Mouse (Mus musculus) layer of hippocampus, adult 9-10 months (tissue): ENCODE results near the gene Gm20388.
"Not testable (repeated sequence)": the region's sequence is repeated elsewhere in the genome, so short reads cannot be mapped to it uniquely, and the experiment has no call there.

Source experiments
- DNase-seq: peaks from one replicate; pipeline ENCODE4 v3.0.0; 2022; ENCODE audit warnings: low spot score

The Gm20388 gene

DNA sequence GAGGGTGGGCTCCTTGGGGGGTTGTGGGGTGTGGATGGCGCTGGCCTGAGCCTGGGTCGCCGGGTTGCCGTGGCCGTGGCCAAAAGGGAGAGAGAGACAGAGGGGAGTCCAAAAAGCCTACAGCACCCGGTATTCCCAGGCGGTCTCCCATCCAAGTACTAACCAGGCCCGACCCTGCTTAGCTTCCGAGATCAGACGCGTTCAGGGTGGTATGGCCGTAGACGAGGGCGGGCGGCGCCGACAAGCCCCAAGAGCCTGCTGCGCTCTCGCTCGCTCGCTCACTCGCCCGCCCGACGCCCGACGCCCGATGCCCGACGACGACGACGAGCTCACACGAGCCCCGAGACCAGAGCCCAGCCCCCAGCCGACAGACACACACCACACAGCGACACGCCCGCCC, 3712.9 kb downstream of the Gm20388 start:
- DNase-seq: not testable (repeated sequence)

DNA sequence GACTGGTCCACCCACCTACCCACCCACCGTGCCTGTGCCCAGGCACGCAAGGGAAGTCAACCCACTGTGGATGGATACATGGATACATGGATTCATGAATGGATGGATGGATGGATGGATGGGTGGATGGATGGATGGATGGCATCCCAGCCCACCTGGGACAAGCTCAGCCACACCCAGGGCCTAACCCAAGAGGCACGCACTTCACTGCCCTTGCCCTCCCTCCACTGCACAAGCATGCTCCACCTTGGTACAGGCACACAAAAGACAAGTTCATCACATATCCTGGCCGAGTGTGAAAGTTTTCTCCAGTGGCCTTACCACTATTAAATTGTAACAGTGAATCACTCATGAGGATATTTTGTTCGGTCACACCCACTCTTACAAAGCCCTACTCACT, 3713.6 kb downstream of the Gm20388 start:
- no peak for DNase-seq

GRCm38 (mm10) chr8:123624702-123625101, 3714.1 kb downstream of the Gm20388 start:
- no peak for DNase-seq

DNA sequence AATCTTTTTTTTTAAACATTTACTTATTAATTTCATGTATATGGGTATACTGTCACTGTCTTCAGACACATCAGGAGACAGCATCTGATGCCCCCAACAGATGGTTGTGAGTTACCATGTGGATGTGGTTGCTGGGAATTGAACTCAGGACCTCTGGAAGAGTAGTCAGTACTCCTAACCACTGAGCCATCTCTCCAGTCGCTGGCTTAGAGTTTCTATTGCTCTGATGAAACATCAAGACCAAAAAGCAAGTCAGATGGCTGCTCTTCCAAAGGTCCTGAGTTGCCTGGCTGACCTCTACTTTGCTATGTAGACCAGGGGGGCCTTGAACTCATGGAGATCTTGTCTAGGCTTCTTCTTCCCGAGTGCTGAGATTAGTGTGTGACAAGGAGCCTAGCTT, 3715.1 kb downstream of the Gm20388 start:
- no peak for DNase-seq

GRCm38 (mm10) chr8:123627410-123628147, 3716.9 kb downstream of the Gm20388 start:
- DNase-seq: no peak

DNA sequence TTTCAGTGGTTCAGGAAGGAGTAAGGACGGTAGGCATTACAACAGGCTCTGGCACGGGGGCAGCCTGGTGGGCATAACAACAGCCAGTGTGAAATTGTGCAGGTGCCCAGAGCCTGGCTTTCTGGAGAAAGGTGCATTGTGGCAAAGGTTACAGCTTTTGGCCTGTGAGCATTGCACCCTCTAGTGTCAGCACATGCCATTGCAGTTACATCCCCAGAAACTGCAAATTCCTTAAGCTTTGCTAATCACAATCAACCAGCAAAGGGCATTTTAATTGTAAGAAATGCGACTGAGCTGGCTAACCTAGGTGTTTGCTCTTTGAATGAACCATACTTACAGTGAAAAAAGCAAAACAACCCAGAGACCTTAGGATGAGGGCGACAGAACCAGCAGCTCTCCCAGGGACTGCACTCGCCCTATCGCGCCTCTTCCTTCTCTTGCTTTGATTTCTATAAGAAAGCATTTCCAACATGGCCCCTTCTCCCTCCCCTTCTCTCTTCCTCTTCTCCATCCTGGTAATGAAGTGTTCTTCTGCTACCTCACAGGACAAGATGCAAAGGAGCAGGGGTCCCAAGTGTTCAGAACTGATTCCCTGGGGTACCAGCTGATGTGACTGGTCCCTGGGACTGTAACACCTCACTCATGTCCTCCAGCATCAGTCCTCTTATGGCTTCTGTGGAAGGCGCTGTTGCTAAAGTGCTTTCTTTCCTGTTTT, 3717.8 kb downstream of the Gm20388 start:
- no peak for DNase-seq

DNA sequence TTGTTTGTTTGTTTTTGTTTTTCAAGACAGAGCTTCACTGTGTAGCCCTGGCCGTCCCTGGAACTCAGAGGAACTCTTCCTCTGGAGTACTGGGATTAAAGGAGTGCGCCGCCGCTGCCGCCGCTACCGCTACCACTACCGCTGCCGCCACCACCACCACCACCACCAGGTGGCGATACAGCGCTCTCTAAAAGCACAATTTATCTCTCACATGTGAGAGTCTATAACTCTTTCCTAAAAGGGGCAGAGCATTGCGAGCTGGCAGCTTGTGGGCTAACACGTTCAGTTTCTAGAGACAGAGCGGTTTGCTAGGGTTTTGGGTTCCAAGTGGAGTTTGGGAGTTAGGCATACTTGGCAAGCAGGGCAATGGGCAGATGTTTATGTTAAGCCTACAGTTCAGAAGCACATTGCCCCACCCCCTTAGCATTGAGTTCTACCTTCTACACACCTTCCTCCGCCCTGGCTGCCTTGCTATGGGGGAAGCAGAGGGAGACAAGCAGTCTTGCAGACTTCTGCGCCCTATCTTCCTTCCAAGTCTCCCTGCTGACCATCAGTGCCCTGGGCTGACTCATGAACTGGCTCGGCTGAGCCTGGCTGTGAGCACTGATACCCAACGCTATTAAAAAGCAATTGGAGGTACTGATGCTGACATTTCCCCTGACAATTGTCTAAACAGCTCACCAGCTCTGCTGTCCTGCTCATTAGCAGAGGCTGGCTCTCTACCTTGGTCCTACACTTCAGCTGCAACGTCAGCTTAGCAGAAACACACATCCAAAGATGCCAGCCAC, 3718.5 kb downstream of the Gm20388 start:
- DNase-seq: no peak

DNA sequence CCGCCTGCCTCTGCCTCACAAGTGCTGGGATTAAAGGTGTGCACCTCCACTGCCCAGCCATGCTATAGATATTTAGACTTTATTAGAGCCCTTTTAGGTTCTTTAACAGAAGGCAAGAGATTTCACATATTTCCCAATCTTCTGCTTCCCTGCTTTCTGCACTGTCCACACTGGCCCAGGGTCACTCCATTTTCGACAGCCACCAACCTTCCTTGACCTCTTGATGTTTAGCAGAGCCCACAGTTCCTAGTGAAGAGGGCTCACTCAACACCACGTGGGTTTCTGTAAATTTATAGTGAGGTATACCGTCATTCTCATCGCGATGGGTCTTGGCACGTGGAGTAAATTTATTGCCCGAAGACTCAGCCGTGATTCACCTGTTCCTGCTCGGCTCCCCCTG, 3719.4 kb downstream of the Gm20388 start:
- DNase-seq: no peak

GRCm38 (mm10) chr8:123630841-123631251, 3720.2 kb downstream of the Gm20388 start:
- DNase-seq: no peak

DNA sequence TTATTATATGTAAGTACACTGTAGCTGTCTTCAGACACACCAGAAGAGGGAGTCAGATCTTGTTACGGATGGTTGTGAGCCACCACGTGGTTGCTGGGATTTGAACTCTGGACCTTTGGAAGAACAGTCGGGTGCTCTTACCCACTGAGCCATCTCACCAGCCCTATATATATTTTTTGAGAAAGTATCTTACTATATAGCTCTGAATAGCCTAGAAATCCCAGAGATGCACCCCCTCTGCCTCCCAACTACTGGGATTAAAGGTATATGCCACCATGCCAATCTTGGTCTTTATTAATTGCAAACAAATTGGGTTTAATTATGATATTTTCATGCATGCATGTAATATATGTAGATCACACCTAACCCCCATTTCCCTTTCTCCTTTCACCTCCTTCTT, 3721.1 kb downstream of the Gm20388 start:
- DNase-seq: not testable (repeated sequence)

DNA sequence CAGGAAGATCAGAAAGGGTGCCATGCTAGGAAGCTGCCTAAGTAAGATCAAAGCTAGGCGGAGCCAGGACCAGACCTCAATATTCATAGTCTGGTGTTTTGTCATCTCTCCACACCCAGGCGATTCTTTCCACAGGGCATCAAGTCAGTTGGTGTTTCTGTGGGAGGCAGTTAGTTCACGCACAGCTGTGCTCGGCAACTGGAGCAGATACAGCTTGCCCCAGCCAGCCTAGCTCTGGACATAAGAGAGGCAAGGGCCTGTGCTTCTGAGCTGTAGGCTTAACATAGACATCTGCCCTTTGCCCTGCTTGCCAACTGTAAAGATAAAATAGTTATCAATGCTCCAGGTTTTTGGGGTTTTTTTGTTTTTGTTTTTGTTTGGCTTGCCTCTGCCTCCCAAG, 3721.6 kb downstream of the Gm20388 start:
- no peak for DNase-seq

- DNase-seq: no peak
Observed at GRCm38 (mm10) chr8:123633801-123634200, 3723.2 kb downstream of the Gm20388 start.

DNA sequence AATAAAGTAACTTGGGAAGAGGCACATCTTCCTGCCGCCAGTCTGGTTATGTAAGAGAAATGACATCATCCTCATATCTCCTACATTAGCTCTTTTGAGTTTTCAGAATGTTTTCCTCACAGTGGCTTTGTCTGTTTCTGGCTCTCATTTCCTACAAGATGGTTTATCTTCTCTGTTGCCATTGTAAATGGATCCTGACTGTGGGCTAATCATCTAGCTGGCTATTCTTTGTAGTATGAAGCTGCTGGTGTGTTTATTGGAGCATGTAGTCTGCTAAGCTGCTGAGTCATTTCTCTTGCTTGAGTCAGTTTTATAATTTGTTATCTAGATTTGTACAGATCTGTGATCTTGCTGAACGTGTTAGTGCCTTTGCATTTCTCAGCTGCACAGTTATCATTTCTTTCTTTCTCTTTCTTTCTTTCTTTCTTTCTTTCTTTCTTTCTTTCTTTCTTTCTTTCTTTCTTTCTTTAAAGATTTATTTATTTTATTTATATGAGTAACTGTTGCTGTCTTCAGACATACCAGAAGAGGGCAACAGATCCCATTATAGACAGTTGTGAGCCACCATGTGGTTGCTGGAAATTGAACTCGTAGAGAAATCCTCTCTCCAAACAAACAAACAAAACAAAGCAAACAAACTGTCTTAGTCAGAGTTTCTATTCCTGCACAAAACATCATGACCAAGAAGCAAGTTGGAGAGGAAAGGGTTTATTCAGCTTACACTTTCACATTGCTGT, 3723.9 kb downstream of the Gm20388 start:
- DNase-seq: no peak

GRCm38 (mm10) chr8:123635671-123636070, 3725.0 kb downstream of the Gm20388 start:
- no peak for DNase-seq

DNA sequence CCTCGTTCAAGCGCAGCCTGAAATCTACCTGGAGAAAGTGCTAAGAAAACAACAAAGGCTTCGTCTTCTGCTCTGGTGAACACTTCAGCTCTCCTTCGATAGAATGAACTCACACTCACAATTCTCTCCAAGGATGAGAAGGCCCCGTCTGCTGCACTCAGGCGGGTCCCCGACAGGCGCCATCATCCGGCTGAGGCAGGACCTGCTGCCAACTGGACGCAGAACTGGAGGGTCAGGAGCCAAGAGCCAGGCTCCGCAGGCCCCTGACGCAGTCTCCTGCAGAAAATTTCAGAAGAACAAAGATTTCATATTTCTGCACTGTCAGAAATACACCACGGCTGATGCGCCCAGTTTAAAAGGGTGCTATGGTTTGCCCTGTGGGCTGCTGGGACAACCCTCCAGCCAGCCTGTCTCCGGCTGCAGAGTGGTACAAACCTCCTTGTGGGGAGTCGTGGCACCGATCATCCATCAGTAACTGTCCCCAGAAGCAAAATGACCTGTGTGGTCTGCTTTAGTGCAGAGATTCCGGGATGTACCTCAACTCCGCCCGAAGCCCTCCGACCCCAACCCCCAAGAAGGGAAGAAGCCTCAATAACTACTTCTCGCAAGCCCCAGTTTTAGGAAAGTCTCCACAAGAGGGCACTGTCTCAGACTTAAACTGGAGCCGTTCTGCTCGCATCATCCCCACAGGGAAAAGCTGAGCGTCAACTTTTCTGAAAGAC, 3732.8 kb downstream of the Gm20388 start:
- no peak for DNase-seq

GRCm38 (mm10) chr8:123645229-123645628, 3734.6 kb downstream of the Gm20388 start:
- DNase-seq: no peak

DNA sequence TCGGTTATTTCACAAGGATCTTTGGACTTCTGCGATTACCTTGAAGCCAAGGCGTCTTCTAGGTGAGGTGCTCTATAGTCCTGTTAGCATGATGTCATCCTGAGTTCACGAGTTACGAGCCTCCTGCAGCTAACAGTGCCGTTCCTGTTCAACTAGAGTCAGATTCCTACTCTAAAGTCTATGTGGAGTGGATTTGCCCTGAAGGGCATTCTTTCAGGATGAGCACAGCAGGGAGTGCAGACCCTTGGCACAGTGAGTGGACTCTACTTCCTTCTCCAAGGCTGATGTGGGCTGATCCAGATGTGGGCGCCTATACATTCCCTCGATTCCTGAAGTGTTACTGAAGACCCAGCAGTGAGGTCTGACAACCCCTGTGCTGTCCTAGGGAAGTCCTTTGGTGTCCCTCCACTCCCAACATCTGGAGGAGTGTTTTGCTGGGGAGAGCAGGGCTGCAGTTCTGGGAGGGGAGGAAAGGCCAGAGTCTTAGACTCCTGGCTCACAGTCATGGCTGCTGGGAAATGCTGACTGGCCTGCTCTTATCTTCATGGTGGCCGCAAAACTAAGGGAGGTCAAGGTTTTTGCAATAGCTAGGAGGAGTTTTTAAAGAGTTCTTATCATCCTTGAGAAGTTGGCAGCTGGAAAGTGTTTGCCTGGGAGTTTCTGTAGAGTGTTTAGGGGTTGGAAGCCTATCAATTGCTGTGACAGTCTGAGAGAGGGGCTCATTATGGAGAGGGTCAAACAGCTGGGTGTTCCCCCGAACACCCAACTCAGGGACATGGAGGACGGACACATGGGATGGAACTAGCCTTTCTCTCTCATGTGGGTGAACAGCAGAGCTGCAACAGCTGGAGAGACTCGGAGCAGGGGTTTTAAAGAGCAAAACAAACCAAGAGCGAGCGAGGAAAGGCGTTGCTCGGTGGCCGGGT, 3737.9 kb downstream of the Gm20388 start:
- DNase-seq: no peak

GRCm38 (mm10) chr8:123649483-123649882, 3738.8 kb downstream of the Gm20388 start:
- no peak for DNase-seq

GRCm38 (mm10) chr8:123651390-123652098, 3740.9 kb downstream of the Gm20388 start:
- no peak for DNase-seq

DNA sequence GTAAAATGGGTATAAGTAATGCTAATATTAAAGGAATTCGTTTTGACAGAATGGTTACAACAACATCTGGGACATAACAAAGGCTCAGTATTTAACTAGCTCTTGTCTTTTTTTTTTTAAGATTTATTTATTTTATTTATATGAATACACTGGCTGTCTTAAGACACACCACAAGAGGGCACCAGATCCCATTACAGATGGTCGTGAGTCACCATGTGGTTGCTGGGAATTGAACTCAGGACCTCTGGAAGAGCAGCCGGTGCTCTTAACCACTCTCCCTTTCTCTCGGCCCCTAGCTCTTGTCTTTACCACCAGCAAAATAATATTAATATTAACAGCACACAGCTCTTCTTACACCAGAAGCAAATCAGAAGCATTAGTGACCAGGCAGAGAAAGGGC, 3742.0 kb downstream of the Gm20388 start:
- DNase-seq: no peak
